Mouse (Mus musculus) activated CD4-positive, CD25-positive, alpha-beta regulatory T cell, adult 4 months (primary cell): ENCODE data around the gene Xylt1. TPM values are rescaled to one million over a fixed set of nuclear protein-coding genes. Genes with fewer than 3 reads are reported as not detected.

Experiments
- ATAC-seq: one replicate; pipeline ENCODE4 v1.8.0; 2017
- polyA plus RNA-seq, 2 experiments: library from polyadenylated mRNA; unstranded; fragments of 100-300 nt; shearing (Covaris generic); gene quantifications; one replicate each; pipeline ENCODE4 v1.2.1; 2017

Xylt1 gene
- polyA plus RNA-seq, 2 experiments from 2014 or later: 1.9 to 3.2 TPM

DNA sequence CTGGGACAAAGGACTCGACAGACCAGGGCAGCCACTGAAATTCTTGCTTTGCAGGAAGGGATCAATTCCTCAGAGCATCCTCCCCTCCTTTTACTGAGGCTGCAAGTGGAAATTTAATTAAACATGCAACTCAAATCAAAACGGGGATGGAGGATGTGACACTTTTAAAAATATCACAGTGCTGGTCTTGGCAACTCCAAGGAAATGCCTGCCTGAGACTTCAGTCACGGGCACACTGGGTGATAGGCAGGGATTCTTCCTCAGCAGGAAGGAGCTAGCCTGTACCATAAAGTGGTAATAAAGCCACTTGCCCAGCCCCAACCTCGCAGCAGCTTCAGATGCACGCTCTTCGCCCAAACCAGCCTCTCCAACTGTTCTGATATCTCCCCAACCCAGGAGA, 339.6 kb downstream of the Xylt1 start:
- no peak for ATAC-seq
